Mouse (Mus musculus) adrenal gland, adult 18-20 months (tissue): Measurements from ENCODE around the gene Pkp2. TPM values are rescaled to one million over a fixed set of nuclear protein-coding genes. Genes with fewer than 3 reads are reported as not detected.

Source experiments
- DNase-seq, 2 experiments: peaks; one replicate each; pipeline ENCODE4 v3.0.0; 2021 to 2022; ENCODE audit warnings: low spot score in 2 of 2
- total RNA-seq, 2 experiments: library from RNA; stranded (reverse); gene quantifications; 1 replicate in 1 of 2; 2 replicates in 1 of 2; pipeline ENCODE4 v1.2.3; 2021

Gene Pkp2
- total RNA-seq, 2 experiments from 2014 or later = 4.0 to 10.9 TPM

GRCm38 (mm10) chr16:16256672-16257071, 43.6 kb downstream of the Pkp2 start:
- DNase-seq = no peak

GRCm38 (mm10) chr16:16260882-16261281, 47.8 kb downstream of the Pkp2 start:
- no peak for DNase-seq

DNA sequence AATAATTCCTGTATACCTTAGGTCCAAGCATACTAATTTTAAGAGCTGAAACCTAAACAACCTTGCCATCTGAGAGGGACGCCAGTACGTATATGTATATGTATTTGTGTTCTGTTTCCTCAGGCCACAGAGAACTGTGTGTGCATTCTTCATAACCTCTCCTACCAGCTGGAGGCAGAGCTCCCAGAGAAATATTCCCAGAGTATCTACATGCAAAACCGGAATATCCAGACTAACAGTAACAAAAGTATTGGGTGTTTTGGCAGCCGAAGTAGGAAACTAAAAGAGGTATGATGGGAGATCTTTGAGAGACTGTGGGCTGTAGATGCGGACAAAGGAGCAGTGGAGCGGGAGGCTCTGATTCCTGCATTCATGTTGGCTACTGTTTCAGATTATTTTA, 48.4 kb downstream of the Pkp2 start:
- DNase-seq = no peak

DNA sequence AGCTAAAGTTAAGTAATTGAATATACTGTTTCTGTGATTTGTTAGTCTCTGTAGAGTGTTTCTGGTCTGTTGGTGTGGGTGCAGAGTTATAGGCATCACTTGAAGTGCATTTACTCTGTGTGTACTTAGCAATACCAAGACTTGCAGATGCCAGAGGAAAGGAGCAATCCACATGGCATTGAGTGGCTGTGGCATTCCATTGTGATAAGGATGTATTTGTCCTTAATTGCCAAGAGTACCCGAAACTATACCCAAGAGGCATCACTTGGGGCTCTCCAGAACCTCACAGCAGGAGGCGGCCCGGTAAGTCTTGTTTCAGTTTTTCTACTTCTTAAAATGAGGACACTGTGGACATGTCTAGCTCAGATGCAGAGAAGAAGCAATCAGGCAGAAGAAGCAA, 49.3 kb downstream of the Pkp2 start:
- no peak for DNase-seq

- DNase-seq = no peak
These were observed 59.9 kb downstream of the Pkp2 start for GRCm38 (mm10) chr16:16272978-16273377.

GRCm38 (mm10) chr16:16273752-16274151, 60.6 kb downstream of the Pkp2 start:
- DNase-seq = no peak

GRCm38 (mm10) chr16:16302369-16303137, 89.4 kb downstream of the Pkp2 start, which contains the start of gene Yars2:
Gene Yars2, plus strand, starts transcription at chr16:16302965.
- peak; percentile 89 to 90 for DNase-seq

DNA sequence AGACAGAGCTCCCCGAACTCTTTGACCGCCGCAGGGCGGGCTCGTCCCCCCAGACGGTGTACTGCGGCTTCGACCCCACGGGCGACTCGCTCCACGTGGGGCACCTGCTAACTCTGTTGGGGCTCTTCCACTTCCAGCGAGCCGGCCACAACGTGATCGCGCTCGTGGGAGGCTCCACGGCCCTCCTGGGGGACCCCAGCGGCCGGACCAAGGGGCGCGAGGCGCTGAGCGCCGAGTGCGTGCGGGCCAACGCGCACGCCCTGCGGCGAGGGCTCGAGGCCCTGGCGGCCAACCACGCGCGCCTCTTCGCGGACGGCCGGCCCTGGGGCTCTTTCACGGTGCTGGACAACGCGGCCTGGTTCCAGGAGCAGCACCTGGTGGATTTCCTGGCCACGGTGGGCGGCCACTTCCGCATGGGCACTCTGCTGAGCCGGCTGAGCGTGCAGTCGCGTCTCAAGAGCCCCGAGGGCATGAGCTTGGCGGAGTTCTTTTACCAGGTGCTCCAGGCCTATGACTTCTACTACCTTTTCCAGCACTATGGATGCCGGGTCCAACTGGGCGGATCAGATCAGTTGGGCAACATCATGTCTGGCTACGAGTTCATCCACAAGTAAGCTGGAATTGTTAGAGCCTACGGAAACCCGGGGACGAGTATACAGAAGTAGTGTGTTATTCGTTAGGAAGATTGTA, 90.2 kb downstream of the Pkp2 start:
- peak in 1 of 2 experiments; percentile 46 for DNase-seq

GRCm38 (mm10) chr16:16303888-16304287, 90.8 kb downstream of the Pkp2 start:
- DNase-seq = no peak

- no peak for DNase-seq
These were observed 98.2 kb downstream of the Pkp2 start for GRCm38 (mm10) chr16:16311319-16311718.

Other genes starting within 250 kb of the Pkp2 start
- 10 to 100 TPM; 31.1 to 35.7 TPM for gene Yars2, start 89.6 kb downstream of the Pkp2 start, total RNA-seq
- gene Dnm1l, start 145.6 kb downstream of the Pkp2 start, total RNA-seq = 10 to 100 TPM; 82.1 to 82.8 TPM